Mouse (Mus musculus) heart, postnatal 0 days (tissue): ENCODE results near the gene Tbkbp1.

Experiments used
- CTCF ChIP-seq: IDR thresholded peaks from 2 replicates; pipeline ENCODE4 v1.5.1; 2016; ENCODE audit warnings: antibody characterized with exemption, control low read depth, low read depth
- EP300 ChIP-seq: IDR thresholded peaks from 2 replicates; pipeline ENCODE4 v1.6.1; 2016; ENCODE audit warnings: antibody characterized with exemption, low read depth

- TF ChIP-seq CTCF (no peak), EP300 (no peak)
These were observed 29.8 kb upstream of the Tbkbp1 start for GRCm38 (mm10) chr11:97181061-97181460.
